Mouse (Mus musculus) lung, embryonic 15.5 days (tissue): ENCODE data around the gene Wrap53. TPM values are rescaled to one million over a fixed set of nuclear protein-coding genes. Genes with fewer than 3 reads are reported as not detected.

Experiments
- ATAC-seq: fragments of 200-750 bp; cut with Nextera tagmentation; 2 replicates; pipeline ENCODE4 v1.8.0; 2017; ENCODE audit warnings: moderate number of reproducible peaks, borderline replicate concordance; ENCODE audit not compliant: low FRiP score, low TSS enrichment; ENCODE audit errors: extremely low read depth
- H3K27ac ChIP-seq: fragments of 300-500 bp; sonication (generic); 2 replicates; pipeline ENCODE4 v1.5.1; 2015; ENCODE audit warnings: moderate library complexity, mild to moderate bottlenecking, inconsistent platforms
- H3K27me3 ChIP-seq: fragments of 300-500 bp; sonication (generic); 2 replicates; pipeline ENCODE4 v1.6.1; 2015; ENCODE audit warnings: inconsistent platforms
- H3K36me3 ChIP-seq: fragments of 300-500 bp; sonication (generic); 2 replicates; pipeline ENCODE4 v1.6.1; 2015; ENCODE audit warnings: inconsistent platforms
- H3K4me1 ChIP-seq: fragments of 300-500 bp; sonication (generic); 2 replicates; pipeline ENCODE4 v1.6.1; 2015; ENCODE audit warnings: inconsistent platforms
- H3K4me2 ChIP-seq: fragments of 300-500 bp; sonication (generic); 2 replicates; pipeline ENCODE4 v1.6.1; 2015; ENCODE audit warnings: inconsistent platforms, mild to moderate bottlenecking, moderate library complexity
- H3K4me3 ChIP-seq: fragments of 300-500 bp; sonication (generic); 2 replicates; pipeline ENCODE4 v1.5.1; 2015; ENCODE audit warnings: mild to moderate bottlenecking, inconsistent platforms
- H3K9ac ChIP-seq: fragments of 300-500 bp; sonication (generic); 2 replicates; pipeline ENCODE4 v1.6.1; 2015; ENCODE audit warnings: inconsistent platforms
- H3K9me3 ChIP-seq: fragments of 300-500 bp; sonication (generic); 2 replicates; pipeline ENCODE4 v1.6.1; 2016; ENCODE audit warnings: inconsistent platforms
- WGBS: fragments of 180-500 bp; shearing (Covaris S2); methylation state at CpG from one replicate; pipeline ENCODE4 v1.1.7; 2015; 5-methylcytosine and 5-hydroxymethylcytosine counted together
- polyA plus RNA-seq: library from polyadenylated mRNA; unstranded; fragments of >200 nt; fragmentation: Nextera tagmentation; extraction: Ambion mirVana; gene quantifications from 2 replicates; pipeline ENCODE4 v1.2.1, GENCODE M21; 2015

The Wrap53 gene
- polyA plus RNA-seq, 1 experiment from 2014 or later: 28.3 TPM

- WGBS: 14% methylated on average over 30 of the region's 30 CpGs
- Histone ChIP-seq H3K9ac (peak overlapping the region; percentile 10; the same call in 1 of the 2 replicates), H3K9me3 (no peaks in the 10 kb centered on the region), H3K4me3 (peak overlapping the region; percentile 29), H3K4me1 (peaks cover 5% of the 10 kb centered on the region; the same call in 1 of the 2 replicates), H3K36me3 (no peaks in the 10 kb centered on the region), H3K27ac (no peak overlapping the region), H3K4me2 (peak overlapping the region; percentile 55), H3K27me3 (no peaks in the 10 kb centered on the region)
- no peak for ATAC-seq
These were observed 52.7 kb downstream of the Wrap53 start for GRCm38 (mm10) chr11:69527098-69528030.

GRCm38 (mm10) chr11:69526631-69527030 is 53.4 kb downstream of the Wrap53 start:
- Histone ChIP-seq H3K4me1 (peaks cover 5% of the 10 kb centered on the region; the same call in 1 of the 2 replicates), H3K4me3 (no peak overlapping the region), H3K27ac (no peak overlapping the region), H3K4me2 (peak overlapping the region; percentile 55), H3K9ac (no peak overlapping the region), H3K36me3 (no peaks in the 10 kb centered on the region), H3K9me3 (no peaks in the 10 kb centered on the region), H3K27me3 (no peaks in the 10 kb centered on the region)
- 55% methylated on average over 4 of the region's 4 CpGs for WGBS
- no peak for ATAC-seq

- no peak for ATAC-seq
- no peaks in the 10 kb centered on the region for H3K36me3 ChIP-seq
- no peaks in the 10 kb centered on the region for H3K27me3 ChIP-seq
- H3K27ac ChIP-seq: no peak overlapping the region
- no peak overlapping the region for H3K4me3 ChIP-seq
- no peak overlapping the region for H3K9ac ChIP-seq
- WGBS: 77% methylated on average over 9 of the region's 9 CpGs
- H3K9me3 ChIP-seq: no peaks in the 10 kb centered on the region
- peaks cover 5% of the 10 kb centered on the region; the same call in 1 of the 2 replicates for H3K4me1 ChIP-seq
- no peak overlapping the region for H3K4me2 ChIP-seq
These were observed 54.4 kb downstream of the Wrap53 start for GRCm38 (mm10) chr11:69525661-69526060.

- peaks cover 5% of the 10 kb centered on the region; the same call in 1 of the 2 replicates for H3K4me1 ChIP-seq
- H3K9me3 ChIP-seq: no peaks in the 10 kb centered on the region
- no peak for ATAC-seq
- H3K27ac ChIP-seq: no peak overlapping the region
- WGBS: 83% methylated on average over 4 of the region's 4 CpGs
- no peak overlapping the region for H3K4me3 ChIP-seq
- no peaks in the 10 kb centered on the region for H3K36me3 ChIP-seq
- H3K4me2 ChIP-seq: no peak overlapping the region
- no peak overlapping the region for H3K9ac ChIP-seq
- H3K27me3 ChIP-seq: no peaks in the 10 kb centered on the region
These were observed 56.4 kb downstream of the Wrap53 start for GRCm38 (mm10) chr11:69523651-69524050.

- Histone ChIP-seq H3K9ac (no peak overlapping the region), H3K27ac (no peak overlapping the region), H3K36me3 (no peaks in the 10 kb centered on the region), H3K4me2 (no peak overlapping the region), H3K27me3 (no peaks in the 10 kb centered on the region), H3K9me3 (no peaks in the 10 kb centered on the region), H3K4me3 (no peak overlapping the region), H3K4me1 (peaks cover 6% of the 10 kb centered on the region; the same call in 1 of the 2 replicates)
- WGBS: 81% methylated on average over 9 of the region's 9 CpGs
- no peak for ATAC-seq
These were observed 58.4 kb downstream of the Wrap53 start for GRCm38 (mm10) chr11:69521526-69522149.

GRCm38 (mm10) chr11:69519976-69520375 is 60.1 kb downstream of the Wrap53 start:
- H3K9ac ChIP-seq: no peak overlapping the region
- H3K27ac ChIP-seq: no peak overlapping the region
- H3K4me3 ChIP-seq: no peak overlapping the region
- no peaks in the 10 kb centered on the region for H3K9me3 ChIP-seq
- 66% methylated on average over 4 of the region's 4 CpGs for WGBS
- H3K4me1 ChIP-seq: peaks cover 17% of the 10 kb centered on the region
- H3K27me3 ChIP-seq: no peaks in the 10 kb centered on the region
- ATAC-seq: no peak
- H3K4me2 ChIP-seq: no peak overlapping the region
- no peaks in the 10 kb centered on the region for H3K36me3 ChIP-seq

- Histone ChIP-seq H3K4me2 (no peak overlapping the region), H3K4me1 (peaks cover 17% of the 10 kb centered on the region), H3K27ac (no peak overlapping the region), H3K9ac (no peak overlapping the region), H3K9me3 (no peaks in the 10 kb centered on the region), H3K27me3 (no peaks in the 10 kb centered on the region), H3K36me3 (no peaks in the 10 kb centered on the region), H3K4me3 (no peak overlapping the region)
- no peak for ATAC-seq
- WGBS: 52% methylated on average over 3 of the region's 3 CpGs
These were observed 63.4 kb downstream of the Wrap53 start for GRCm38 (mm10) chr11:69516661-69517060.

- Histone ChIP-seq H3K9ac (no peak overlapping the region), H3K4me3 (no peak overlapping the region), H3K9me3 (no peaks in the 10 kb centered on the region), H3K27ac (no peak overlapping the region), H3K36me3 (no peaks in the 10 kb centered on the region), H3K4me2 (no peak overlapping the region), H3K27me3 (no peaks in the 10 kb centered on the region), H3K4me1 (peaks cover 17% of the 10 kb centered on the region)
- ATAC-seq: no peak
- WGBS: 45% methylated on average over 15 of the region's 15 CpGs
These were observed 63.9 kb downstream of the Wrap53 start for GRCm38 (mm10) chr11:69516151-69516640.

GRCm38 (mm10) chr11:69513840-69514239 is 66.2 kb downstream of the Wrap53 start:
- 9% methylated on average over 6 of the region's 6 CpGs for WGBS
- Histone ChIP-seq H3K9me3 (no peaks in the 10 kb centered on the region), H3K9ac (no peak overlapping the region), H3K27me3 (no peaks in the 10 kb centered on the region), H3K4me2 (no peak overlapping the region), H3K4me3 (no peak overlapping the region), H3K27ac (no peak overlapping the region), H3K36me3 (no peaks in the 10 kb centered on the region), H3K4me1 (peaks cover 17% of the 10 kb centered on the region)
- peak; percentile 29; the same call in 1 of the 2 replicates for ATAC-seq

Other genes with a start within 250 kb of the Wrap53 start
- gene Rnf227, start 239.8 kb downstream of the Wrap53 start, polyA plus RNA-seq: 12.0 and 14.8 TPM in 2 replicates
- 56.7 and 59.4 TPM in 2 replicates for gene Chd3, start 210.8 kb downstream of the Wrap53 start, polyA plus RNA-seq
- gene Naa38, start 184.8 kb downstream of the Wrap53 start, polyA plus RNA-seq: 151 and 168 TPM in 2 replicates
- 28.4 and 31.5 TPM in 2 replicates for gene Cyb5d1, start 184.6 kb downstream of the Wrap53 start, polyA plus RNA-seq
- 46.7 and 49.8 TPM in 2 replicates for gene Tmem88, start 182.0 kb downstream of the Wrap53 start, polyA plus RNA-seq
- gene Kdm6b, start 166.6 kb downstream of the Wrap53 start, polyA plus RNA-seq: 22.7 and 23.4 TPM in 2 replicates
- 1.1 and 1.2 TPM in 2 replicates for gene Dnah2, start 31.1 kb downstream of the Wrap53 start, polyA plus RNA-seq
- gene Efnb3, start 20.1 kb downstream of the Wrap53 start, polyA plus RNA-seq: 8.5 and 8.8 TPM in 2 replicates
- 168 and 170 TPM in 2 replicates for gene Trp53, start 104 bp upstream of the Wrap53 start, polyA plus RNA-seq
- gene Atp1b2, start 25.7 kb upstream of the Wrap53 start, polyA plus RNA-seq: 8.4 and 10.1 TPM in 2 replicates
- gene Shbg, start 37.6 kb upstream of the Wrap53 start, polyA plus RNA-seq: not detected in 2 replicates
- 17.8 and 18.6 TPM in 2 replicates for gene Sat2, start 41.8 kb upstream of the Wrap53 start, polyA plus RNA-seq
- gene Fxr2, start 52.7 kb upstream of the Wrap53 start, polyA plus RNA-seq: 26.7 and 27.8 TPM in 2 replicates
- gene Sox15, start 75.1 kb upstream of the Wrap53 start, polyA plus RNA-seq: 0.24 and 0.25 TPM in 2 replicates
- gene Mpdu1, start 82.4 kb upstream of the Wrap53 start, polyA plus RNA-seq: 66.2 and 66.7 TPM in 2 replicates
- gene Cd68, start 85.9 kb upstream of the Wrap53 start, polyA plus RNA-seq: 11.5 and 11.8 TPM in 2 replicates
- 595 and 603 TPM in 2 replicates for gene Eif4a1, start 92.2 kb upstream of the Wrap53 start, polyA plus RNA-seq
- gene Senp3, start 101.8 kb upstream of the Wrap53 start, polyA plus RNA-seq: 72.5 and 81.1 TPM in 2 replicates
- 1.0 and 1.1 TPM in 2 replicates for gene Tnfsf13, start 105.5 kb upstream of the Wrap53 start, polyA plus RNA-seq
- 8.3 and 8.9 TPM in 2 replicates for gene Tnfsf12, start 115.6 kb upstream of the Wrap53 start, polyA plus RNA-seq
- 4.3 and 5.9 TPM in 2 replicates for gene Tnfsfm13, start 115.8 kb upstream of the Wrap53 start, polyA plus RNA-seq
- gene Polr2a, start 178.4 kb upstream of the Wrap53 start, polyA plus RNA-seq: 26.7 and 31.6 TPM in 2 replicates
- 0.19 and 0.26 TPM in 2 replicates for gene Slc35g3, start 181.7 kb upstream of the Wrap53 start, polyA plus RNA-seq
- gene Zbtb4, start 185.7 kb upstream of the Wrap53 start, polyA plus RNA-seq: 2.6 and 3.0 TPM in 2 replicates
- gene Chrnb1, start 215.7 kb upstream of the Wrap53 start, polyA plus RNA-seq: 15.7 and 15.8 TPM in 2 replicates
- 1.2 and 1.3 TPM in 2 replicates for gene Fgf11, start 221.6 kb upstream of the Wrap53 start, polyA plus RNA-seq
- 6.3 and 7.3 TPM in 2 replicates for gene Tmem102, start 225.4 kb upstream of the Wrap53 start, polyA plus RNA-seq
- gene Gm39566, start 235.0 kb upstream of the Wrap53 start, polyA plus RNA-seq: not detected in 2 replicates
- gene Spem2, start 238.2 kb upstream of the Wrap53 start, polyA plus RNA-seq: not detected in 2 replicates
- gene Spem1, start 241.9 kb upstream of the Wrap53 start, polyA plus RNA-seq: not detected in 2 replicates